Mouse (Mus musculus) lung, adult 2 months (tissue): ENCODE results near the gene Gpr88. TPM values are rescaled to one million over a fixed set of nuclear protein-coding genes. Genes with fewer than 3 reads are reported as not detected.

Experiments
- DNase-seq: peaks from one replicate; pipeline ENCODE4 v3.0.0; 2022
- H3K4me1 ChIP-seq: fragments of 200-500 bp; 2 replicates; pipeline ENCODE4 v1.6.1; 2011; ENCODE audit warnings: low read length; ENCODE audit not compliant: control insufficient read depth, insufficient read depth
- H3K4me3 ChIP-seq: fragments of 200-500 bp; replicated peaks from 2 replicates; pipeline ENCODE3; 2011; ENCODE audit warnings: low read depth, mild to moderate bottlenecking, control low read depth, low read length; ENCODE audit errors: extremely low read depth
- CTCF ChIP-seq: fragments of 200-500 bp; IDR thresholded peaks from 2 replicates; pipeline ENCODE4 v1.5.1; 2011; ENCODE audit warnings: mild to moderate bottlenecking, low read length, control low read depth; ENCODE audit not compliant: insufficient read depth
- POLR2A ChIP-seq: fragments of 200-500 bp; IDR thresholded peaks from 2 replicates; pipeline ENCODE4 v1.6.1; 2011; ENCODE audit warnings: low read depth, mild to moderate bottlenecking, control low read depth, low read length, borderline replicate concordance; ENCODE audit errors: extremely low read depth
- WGBS: fragments of 180-500 bp; shearing (Covaris S2); methylation state at CpG from one replicate; pipeline ENCODE4 v1.1.7; 2018; 5-methylcytosine and 5-hydroxymethylcytosine counted together
- polyA plus RNA-seq: library from polyadenylated mRNA; depleted of rRNA; stranded (reverse); fragments of >200 nt; gene quantifications from 2 replicates; pipeline ENCODE4 v1.2.3, GENCODE M21; 2012; rRNA removed

Gene Gpr88
- polyA plus RNA-seq, 1 experiment: 1.9 TPM

DNA sequence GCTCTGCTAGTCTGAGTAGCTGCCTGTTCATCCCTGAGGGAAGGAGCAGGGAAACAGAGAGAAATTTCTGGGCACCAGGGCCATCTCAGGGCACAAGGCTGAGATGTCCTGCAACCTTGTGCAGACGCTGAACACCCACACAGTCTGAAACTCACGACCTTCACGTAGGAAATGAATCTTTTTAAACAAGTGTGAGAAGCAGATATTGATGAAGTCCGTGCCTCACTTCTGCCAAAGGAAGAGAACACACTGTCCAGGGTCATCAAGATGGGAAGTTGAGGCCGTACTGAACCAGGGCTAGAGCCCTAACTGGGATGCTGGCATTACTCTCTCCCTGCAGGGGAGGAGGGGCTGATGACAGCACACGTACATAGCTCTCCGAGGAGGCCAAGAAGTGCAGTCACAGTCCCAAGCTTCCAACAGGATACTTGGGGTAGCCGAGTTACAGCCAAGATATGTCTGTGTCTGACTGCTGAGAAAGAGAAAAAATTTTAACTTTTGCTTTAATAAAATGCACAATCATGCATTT lies 46.9 kb downstream of the Gpr88 start:
- Histone ChIP-seq H3K4me3 (no peak overlapping the region), H3K4me1 (peaks cover 5% of the 10 kb centered on the region)
- TF ChIP-seq CTCF: no peak
- TF ChIP-seq POLR2A: no peak
- 62% methylated on average over 8 of the region's 8 CpGs for WGBS
- DNase-seq: no peak

- DNase-seq: no peak
- Histone ChIP-seq H3K4me1 (peaks cover 5% of the 10 kb centered on the region), H3K4me3 (no peak overlapping the region)
- 59% methylated on average over 13 of the region's 13 CpGs for WGBS
- no peak for TF ChIP-seq POLR2A
- TF ChIP-seq CTCF: no peak
These were observed 47.7 kb downstream of the Gpr88 start for GRCm38 (mm10) chr3:116205346-116206219.

GRCm38 (mm10) chr3:116204643-116205042 lies 48.7 kb downstream of the Gpr88 start:
- WGBS: 63% methylated on average over 9 of the region's 9 CpGs
- Histone ChIP-seq H3K4me1 (peaks cover 5% of the 10 kb centered on the region), H3K4me3 (no peak overlapping the region)
- DNase-seq: no peak
- no peak for TF ChIP-seq CTCF
- no peak for TF ChIP-seq POLR2A

GRCm38 (mm10) chr3:116203942-116204341 lies 49.4 kb downstream of the Gpr88 start:
- DNase-seq: no peak
- H3K4me3 ChIP-seq: no peak overlapping the region
- 36% methylated on average over 3 of the region's 3 CpGs for WGBS
- no peak for TF ChIP-seq CTCF
- TF ChIP-seq POLR2A: no peak
- H3K4me1 ChIP-seq: peaks cover 5% of the 10 kb centered on the region

DNA sequence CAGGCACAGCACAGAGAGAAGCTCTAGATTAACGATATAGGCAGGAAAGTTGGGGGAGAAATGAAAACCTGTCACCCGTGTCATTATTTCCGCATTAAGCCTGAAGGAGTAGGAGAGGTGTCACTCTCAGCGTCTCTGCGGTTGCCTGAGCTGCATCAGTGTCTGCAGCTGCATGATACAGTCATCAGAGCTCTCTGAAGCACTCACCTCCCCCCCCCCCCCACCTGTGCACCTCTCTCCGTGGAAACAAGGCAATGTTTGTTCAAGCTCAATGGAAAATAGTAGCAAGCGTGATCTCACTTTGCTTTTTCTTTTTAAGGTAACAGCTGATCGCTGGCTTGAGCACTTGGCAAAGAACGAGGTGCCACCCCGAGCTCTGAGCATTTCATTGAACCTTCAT lies 53.2 kb downstream of the Gpr88 start:
- no peak overlapping the region for H3K4me3 ChIP-seq
- 69% methylated on average over 10 of the region's 10 CpGs for WGBS
- TF ChIP-seq POLR2A: no peak
- no peak for TF ChIP-seq CTCF
- DNase-seq: no peak
- peaks cover 1% of the 10 kb centered on the region for H3K4me1 ChIP-seq

Other genes starting within 250 kb of the Gpr88 start
- 11.5 and 16.2 TPM in 2 replicates for gene Slc30a7, start 246.1 kb downstream of the Gpr88 start, polyA plus RNA-seq
- 9.8 and 10.9 TPM in 2 replicates for gene Extl2, start 246.0 kb downstream of the Gpr88 start, polyA plus RNA-seq
- 9.6 and 10.2 TPM in 2 replicates for gene Vcam1, start 123.8 kb downstream of the Gpr88 start, polyA plus RNA-seq
- gene Cdc14a, start 170.5 kb upstream of the Gpr88 start, polyA plus RNA-seq: 7.2 and 8.5 TPM in 2 replicates